ENCODE assay signal across 10 mouse cellular contexts in the genomic region with DNA sequence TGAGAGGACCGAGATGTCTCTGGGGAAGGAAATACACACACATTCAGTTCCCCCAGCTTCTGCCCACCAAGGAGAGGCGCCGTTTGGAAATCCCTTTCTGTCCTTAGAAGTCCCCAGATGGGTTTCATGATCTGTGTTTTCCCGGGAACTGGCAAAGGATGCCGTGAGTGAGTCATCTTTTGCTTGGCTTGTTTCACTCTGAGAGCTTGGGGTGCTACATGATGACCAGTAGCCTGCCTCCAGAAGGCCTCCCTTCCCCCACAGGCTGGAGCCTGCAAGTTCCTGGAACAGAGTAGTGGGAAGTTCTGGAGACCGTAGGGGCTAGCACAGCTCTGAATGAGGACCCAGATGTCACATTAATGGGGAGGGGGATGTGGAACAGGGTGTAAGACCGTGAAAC. TPM values are rescaled to one million over a fixed set of nuclear protein-coding genes. Genes with fewer than 3 reads are reported as not detected.
DNase-seq lines count a peak whose midpoint lies in the region; ATAC-seq and TF ChIP-seq lines count a peak whose summit lies in the region.
"Had no signal": no experiment of that assay in that cellular context is flagged by ENCODE, and none has a peak within 500 bp of the region (broad histone marks: within the 10 kb centered on the region; RNA-seq: fewer than 3 reads in every experiment).

No protein-coding gene starts in this region.

- no peaks in the 10 kb centered on the region for H3K9me3 ChIP-seq in midbrain, embryonic 11.5 days (ENCODE audit: control insufficient read depth, low read length)
- no peaks in the 10 kb centered on the region for H3K9me3 ChIP-seq in midbrain, embryonic 16.5 days (replicated peaks; ENCODE audit: control insufficient read depth, low read length, poor library complexity, severe bottlenecking)
- no peaks in the 10 kb centered on the region for H3K9me3 ChIP-seq in neural tube, embryonic 15.5 days (replicated peaks)
- H3K9me3 ChIP-seq: midbrain, embryonic 13.5 days had no signal

- no peak overlapping the region for H3K9ac ChIP-seq in midbrain, embryonic 11.5 days (ENCODE audit: low read length)
- no peak overlapping the region for H3K9ac ChIP-seq in midbrain, embryonic 16.5 days (ENCODE audit: low read depth, low read length)
- no peak overlapping the region for H3K9ac ChIP-seq in neural tube, embryonic 15.5 days (replicated peaks)
- H3K9ac ChIP-seq: midbrain, embryonic 13.5 days had no signal

- 83% methylated on average over 7 of the region's 7 CpGs for WGBS in midbrain, embryonic 11.5 days
- 89% methylated on average over 7 of the region's 7 CpGs for WGBS in midbrain, embryonic 16.5 days
- 77% methylated on average over 7 of the region's 7 CpGs for WGBS in small intestine, adult 2 months
- WGBS in neural tube, embryonic 15.5 days, result 81% methylated on average over 7 of the region's 7 CpGs

- H3K27me3 ChIP-seq in midbrain, embryonic 11.5 days (ENCODE audit: control insufficient read depth, insufficient read depth, low read length), result no peaks in the 10 kb centered on the region
- no peaks in the 10 kb centered on the region for H3K27me3 ChIP-seq in midbrain, embryonic 16.5 days (ENCODE audit: control insufficient read depth, insufficient read depth, low read depth, low read length)
- H3K27me3 ChIP-seq in small intestine, adult 2 months (ENCODE audit: control insufficient read depth, insufficient read depth, low read length), result no peaks in the 10 kb centered on the region
- H3K27me3 ChIP-seq in neural tube, embryonic 15.5 days (replicated peaks), result no peaks in the 10 kb centered on the region
- H3K27me3 ChIP-seq: midbrain, embryonic 13.5 days had no signal

- TF ChIP-seq POLR2A in small intestine, adult 2 months (IDR thresholded peaks at IDR 0.05; ENCODE audit: low read depth, low read length), result no peak

- no peak overlapping the region for H3K4me2 ChIP-seq in midbrain, embryonic 11.5 days
- H3K4me2 ChIP-seq in midbrain, embryonic 16.5 days (ENCODE audit: low read length), result no peak overlapping the region
- H3K4me2 ChIP-seq in neural tube, embryonic 15.5 days, result no peak overlapping the region
- H3K4me2 ChIP-seq: liver, embryonic 11.5 days; midbrain, embryonic 13.5 days had no signal

- no peaks in the 10 kb centered on the region for H3K36me3 ChIP-seq in midbrain, embryonic 11.5 days (ENCODE audit: control insufficient read depth, insufficient read depth, low read length)
- H3K36me3 ChIP-seq in midbrain, embryonic 16.5 days (ENCODE audit: control insufficient read depth, insufficient read depth, low read length), result no peaks in the 10 kb centered on the region
- H3K36me3 ChIP-seq in small intestine, adult 2 months (ENCODE audit: control insufficient read depth, insufficient read depth, low read length), result no peaks in the 10 kb centered on the region
- H3K36me3 ChIP-seq in neural tube, embryonic 15.5 days, result no peaks in the 10 kb centered on the region

- TF ChIP-seq CTCF in small intestine, adult 2 months (IDR thresholded peaks at IDR 0.05; ENCODE audit: extremely low read depth, insufficient read length, insufficient replicate concordance, low read depth, low read length), result no peak

- intact Hi-C loops in heart, postnatal 14 days (cut with DNase I), result no loop called here

- H3K4me1 ChIP-seq in midbrain, embryonic 11.5 days (ENCODE audit: control insufficient read depth, insufficient read depth, low read length), result no peaks in the 10 kb centered on the region
- H3K4me1 ChIP-seq in midbrain, embryonic 16.5 days (ENCODE audit: control insufficient read depth, insufficient read depth, low read length), result no peaks in the 10 kb centered on the region
- peaks cover 9% of the 10 kb centered on the region; the same call in 1 of the 2 replicates for H3K4me1 ChIP-seq in small intestine, adult 2 months (ENCODE audit: control insufficient read depth, insufficient read depth, insufficient read length, low read length)
- H3K4me1 ChIP-seq in neural tube, embryonic 15.5 days, result no peaks in the 10 kb centered on the region

- H3K27ac ChIP-seq in midbrain, embryonic 11.5 days (ENCODE audit: low read depth, low read length), result no peak overlapping the region
- H3K27ac ChIP-seq in midbrain, embryonic 16.5 days (ENCODE audit: low read length), result no peak overlapping the region
- peak overlapping the region; percentile 58; the same call in 1 of the 2 replicates for H3K27ac ChIP-seq in small intestine, adult 2 months (ENCODE audit: insufficient read depth, low read depth, low read length)
- H3K27ac ChIP-seq in neural tube, embryonic 15.5 days (replicated peaks), result no peak overlapping the region
- H3K27ac ChIP-seq: midbrain, embryonic 13.5 days had no signal

- peak; percentile 80 for DNase-seq in midbrain, embryonic 11.5 days (ENCODE audit: low spot score, missing footprints)
- peak; percentile 79 for DNase-seq in brain, adult 2 months (ENCODE audit: low read depth, low spot score)
- DNase-seq in heart, postnatal 14 days, result peak; percentile 70 to 72
- DNase-seq in cerebellum, adult 9-10 months, result no peak
- DNase-seq: layer of hippocampus, postnatal 36 days had no signal

- no peak for ATAC-seq in midbrain, embryonic 11.5 days (ENCODE audit: low FRiP score)
- no peak for ATAC-seq in midbrain, embryonic 16.5 days
- ATAC-seq in neural tube, embryonic 15.5 days (ENCODE audit: low FRiP score), result no peak
- ATAC-seq: midbrain, embryonic 13.5 days had no signal

- no peak overlapping the region for H3K4me3 ChIP-seq in midbrain, embryonic 11.5 days (ENCODE audit: low read depth, low read length)
- H3K4me3 ChIP-seq in midbrain, embryonic 16.5 days (ENCODE audit: low read depth, low read length), result no peak overlapping the region
- H3K4me3 ChIP-seq in small intestine, adult 2 months (ENCODE audit: low read depth, low read length), result no peak overlapping the region
- H3K4me3 ChIP-seq in neural tube, embryonic 15.5 days (replicated peaks), result no peak overlapping the region
- H3K4me3 ChIP-seq: midbrain, embryonic 13.5 days had no signal

RNA-seq across cellular contexts. Expression of a gene that starts 10.6 kb away (rescaled TPM):
- 11.2 and 14.0 TPM in 2 replicates for polyA plus RNA-seq in midbrain, embryonic 11.5 days (2014; fragmentation: Nextera tagmentation; extraction: Ambion mirVana)
- polyA plus RNA-seq in midbrain, embryonic 16.5 days (2015; fragmentation: Nextera tagmentation; extraction: Ambion mirVana), result 32.5 and 33.2 TPM in 2 replicates
- 1 to 10 TPM; 5.5 to 6.9 TPM for total RNA-seq in heart, postnatal 14 days (2021)
- 65.9 and 161 TPM in 2 replicates for polyA plus RNA-seq in small intestine, adult 2 months (2012; rRNA removed)
- 25.4 and 33.0 TPM in 2 replicates for polyA plus RNA-seq in neural tube, embryonic 15.5 days (2015; fragmentation: Nextera tagmentation; extraction: Ambion mirVana)

RNA-seq across cellular contexts. Expression of a gene that starts 40.2 kb away (rescaled TPM):
- polyA plus RNA-seq in midbrain, embryonic 11.5 days (2014; fragmentation: Nextera tagmentation; extraction: Ambion mirVana), result 34.7 and 35.9 TPM in 2 replicates
- polyA plus RNA-seq in midbrain, embryonic 16.5 days (2015; fragmentation: Nextera tagmentation; extraction: Ambion mirVana), result 94.6 and 111 TPM in 2 replicates
- total RNA-seq in heart, postnatal 14 days (2021), result 10 to 100 TPM; 20.7 to 23.3 TPM
- polyA plus RNA-seq in small intestine, adult 2 months (2012; rRNA removed), result 20.1 and 47.5 TPM in 2 replicates
- 110 and 112 TPM in 2 replicates for polyA plus RNA-seq in neural tube, embryonic 15.5 days (2015; fragmentation: Nextera tagmentation; extraction: Ambion mirVana)
